Mouse (Mus musculus) erythroblast, adult 5-6 weeks (primary cell): ENCODE measurements around the gene 1700066M21Rik. TPM values are rescaled to one million over a fixed set of nuclear protein-coding genes. Genes with fewer than 3 reads are reported as not detected.

Source experiments
- ATAC-seq: replicated peaks from 2 replicates; pipeline ENCODE4 v1.8.0; 2016; ENCODE audit warnings: moderate number of reproducible peaks, mild to moderate bottlenecking, moderate TSS enrichment, inconsistent platforms; ENCODE audit not compliant: poor library complexity, low FRiP score, severe bottlenecking
- total RNA-seq, 2 experiments: library from RNA; stranded (forward) in 1 of 2; stranded (reverse) in 1 of 2; fragments of 150-400 nt in 1 of 2; fragments of 200-764, 138-1000 nt in 1 of 2; gene quantifications; 2 replicates each; pipeline versions ENCODE4 v1.2.3 to v1.2.4; 2015 to 2017; ENCODE audit warnings: low replicate concordance in 2 of 2

The 1700066M21Rik gene
- total RNA-seq (2015; ENCODE audit: low replicate concordance), result 0.96 and 5.2 TPM in 2 replicates
- total RNA-seq (2017; ENCODE audit: low replicate concordance), result 1.9 and 2.1 TPM in 2 replicates

GRCm38 (mm10) chr1:57377376-57378341 is at the start of gene 1700066M21Rik:
Gene 1700066M21Rik (plus strand): TSS chr1:57377620.
- ATAC-seq, result peak; percentile 99

DNA sequence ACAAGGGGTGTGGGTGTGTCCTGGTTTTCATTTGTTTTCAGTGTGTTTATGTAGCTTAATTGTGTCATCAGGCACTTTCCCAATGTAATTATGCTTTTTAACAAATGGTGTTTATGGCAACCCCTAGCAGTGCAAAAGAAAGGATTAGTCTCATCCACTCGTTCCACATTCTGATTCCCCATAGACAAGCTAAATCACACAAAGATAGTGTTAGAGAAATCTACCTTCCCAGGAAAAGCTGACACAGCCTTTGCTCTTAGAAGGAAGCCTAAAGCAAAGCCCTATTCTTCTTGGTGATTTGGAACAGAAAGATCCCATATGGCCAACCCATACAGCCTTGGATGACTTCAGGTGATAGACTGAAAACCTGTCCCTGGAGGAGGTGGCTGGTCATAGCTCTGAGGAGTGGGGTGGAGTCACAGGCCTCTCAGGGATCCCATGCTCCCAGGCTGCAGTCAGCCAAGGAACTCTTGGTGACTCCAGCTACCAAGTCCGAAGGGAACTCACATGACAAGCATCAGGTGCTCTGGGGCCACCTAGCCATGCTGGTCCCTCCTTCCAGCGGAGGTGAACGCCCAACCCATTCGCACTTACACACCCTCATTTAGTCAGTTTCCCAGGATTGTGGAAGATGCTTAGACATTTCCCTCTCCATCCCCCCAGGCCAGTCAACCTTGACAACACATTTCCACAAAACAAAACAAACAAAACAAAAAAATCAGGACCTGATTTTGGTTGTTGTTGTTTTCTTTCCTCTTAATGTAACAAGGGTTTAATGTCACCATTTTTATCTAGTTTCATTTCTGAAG is 47.9 kb upstream of the 1700066M21Rik start:
- ATAC-seq, result no peak

- ATAC-seq, result no peak
These were observed 47.2 kb upstream of the 1700066M21Rik start for GRCm38 (mm10) chr1:57330228-57330627.

- no peak for ATAC-seq
These were observed 45.4 kb upstream of the 1700066M21Rik start for GRCm38 (mm10) chr1:57332040-57332439.

DNA sequence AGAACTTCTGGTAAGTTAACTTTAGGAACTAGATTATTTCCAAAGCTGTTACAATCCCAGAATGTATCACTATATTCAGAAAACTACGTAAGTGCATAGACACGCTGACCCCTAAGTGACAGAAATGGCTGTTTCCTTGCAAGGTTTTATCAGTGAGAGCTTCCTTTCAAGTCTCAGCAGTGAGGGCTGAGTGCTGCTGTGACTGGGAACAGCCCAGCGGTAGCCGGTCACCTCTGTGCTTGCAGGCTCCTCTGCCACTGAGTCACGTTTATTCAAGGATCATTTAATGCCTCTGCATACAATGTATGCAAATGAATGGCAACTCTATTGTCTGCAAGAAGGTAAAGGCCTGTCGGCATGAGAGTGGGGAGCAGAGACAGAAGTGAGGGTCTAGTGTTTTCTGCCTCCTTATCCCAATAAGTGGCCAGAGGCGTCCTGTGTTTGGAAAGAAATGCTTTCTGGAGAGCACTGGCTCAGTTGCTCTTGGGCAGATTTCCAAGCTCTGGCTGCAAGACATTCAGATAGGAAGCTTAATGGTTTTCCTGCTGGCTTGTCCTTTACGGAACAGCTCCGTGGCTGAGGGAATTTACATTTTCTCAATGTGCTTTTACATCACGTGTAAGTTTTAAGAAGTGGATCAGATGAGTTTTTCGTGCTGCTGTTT is 43.7 kb upstream of the 1700066M21Rik start:
- no peak for ATAC-seq

DNA sequence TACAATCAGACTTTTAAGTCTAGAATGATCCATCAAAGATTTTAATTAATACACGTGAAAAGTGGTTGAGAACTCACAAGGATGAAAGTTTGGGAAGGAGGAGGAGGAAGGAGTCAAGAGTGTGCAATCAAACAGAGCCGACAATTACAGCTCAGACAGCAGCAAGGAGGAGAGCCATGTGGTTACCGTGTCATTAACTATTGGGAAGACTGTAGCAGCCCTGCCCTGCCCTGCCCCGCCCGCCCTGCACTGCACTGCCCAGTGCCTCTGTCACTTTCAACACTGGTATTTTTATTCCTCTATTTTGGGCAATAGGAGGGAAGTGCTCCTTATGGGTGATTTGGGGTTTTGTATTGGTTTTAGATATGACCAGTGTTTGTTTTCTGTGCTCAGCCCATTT is 42.2 kb upstream of the 1700066M21Rik start:
- ATAC-seq, result no peak

DNA sequence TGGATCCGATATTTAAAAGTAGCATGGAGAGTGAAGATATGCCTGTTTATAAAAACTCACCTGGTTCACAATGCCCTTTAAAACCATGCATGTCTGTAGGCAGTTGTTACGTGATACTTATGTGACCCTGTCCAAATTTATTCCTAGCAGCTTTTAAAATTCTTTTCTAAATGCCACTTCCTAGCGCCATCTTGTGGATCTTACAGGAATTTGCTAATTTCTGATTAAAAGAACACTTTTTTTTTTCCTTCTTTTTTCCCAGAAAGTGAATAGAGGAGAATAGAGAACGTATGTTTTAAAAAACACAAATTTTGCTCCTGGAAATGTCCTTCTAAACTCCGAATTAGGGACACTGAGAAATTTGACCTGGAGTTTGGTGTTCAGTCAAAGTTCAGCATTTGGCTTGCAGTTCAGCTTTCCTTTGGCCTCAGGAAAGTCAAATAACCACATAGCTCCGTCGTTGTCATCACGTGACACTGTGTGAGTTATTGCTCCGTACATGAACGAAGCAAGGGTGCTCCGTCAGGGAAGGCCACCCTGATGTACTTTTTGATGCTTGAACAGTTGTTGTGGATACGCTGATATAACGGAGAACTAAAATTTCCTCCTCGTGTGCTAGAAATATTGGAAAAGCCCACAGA is 38.1 kb upstream of the 1700066M21Rik start:
- no peak for ATAC-seq

DNA sequence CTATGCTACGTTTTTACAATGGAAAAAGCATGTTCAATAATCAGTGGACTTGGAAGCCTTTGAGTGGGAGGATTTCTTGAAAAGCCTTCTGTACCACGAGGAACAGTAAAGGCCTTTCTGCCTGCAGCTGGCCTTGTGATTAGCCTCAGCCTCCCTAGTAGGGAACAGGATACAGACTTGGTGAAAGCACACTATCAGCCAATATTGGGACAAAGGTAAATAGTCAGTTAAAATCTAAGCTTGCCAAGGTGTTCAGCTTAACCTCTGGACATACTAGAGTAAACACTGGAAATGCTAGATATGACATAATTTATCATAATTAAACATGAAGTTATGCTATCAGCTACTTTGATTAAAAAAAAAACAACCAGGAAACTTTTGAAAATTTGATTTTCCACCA is 36.2 kb upstream of the 1700066M21Rik start:
- ATAC-seq, result no peak

GRCm38 (mm10) chr1:57347487-57347886 is 29.9 kb upstream of the 1700066M21Rik start:
- no peak for ATAC-seq

DNA sequence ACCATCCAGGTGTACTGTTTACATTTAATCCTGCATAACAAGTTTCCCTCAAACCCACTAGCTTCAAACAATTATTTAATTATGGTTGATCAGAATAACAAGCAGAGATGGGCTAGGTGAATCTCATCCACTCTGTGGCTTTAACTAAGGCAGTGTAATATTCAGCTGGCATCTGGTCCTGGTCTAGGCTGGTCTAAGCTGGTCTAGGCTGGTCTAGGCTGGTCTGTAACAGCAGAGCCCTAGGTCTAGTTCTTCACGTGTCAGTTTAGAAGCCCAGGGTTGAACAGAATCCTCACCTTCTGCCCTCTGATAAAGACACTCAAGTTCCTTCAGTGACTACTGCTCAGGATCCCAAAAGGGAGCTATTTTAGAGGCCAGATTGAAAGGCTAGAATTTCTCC is 25.5 kb upstream of the 1700066M21Rik start:
- ATAC-seq, result no peak

GRCm38 (mm10) chr1:57358546-57358945 is 18.9 kb upstream of the 1700066M21Rik start:
- no peak for ATAC-seq

DNA sequence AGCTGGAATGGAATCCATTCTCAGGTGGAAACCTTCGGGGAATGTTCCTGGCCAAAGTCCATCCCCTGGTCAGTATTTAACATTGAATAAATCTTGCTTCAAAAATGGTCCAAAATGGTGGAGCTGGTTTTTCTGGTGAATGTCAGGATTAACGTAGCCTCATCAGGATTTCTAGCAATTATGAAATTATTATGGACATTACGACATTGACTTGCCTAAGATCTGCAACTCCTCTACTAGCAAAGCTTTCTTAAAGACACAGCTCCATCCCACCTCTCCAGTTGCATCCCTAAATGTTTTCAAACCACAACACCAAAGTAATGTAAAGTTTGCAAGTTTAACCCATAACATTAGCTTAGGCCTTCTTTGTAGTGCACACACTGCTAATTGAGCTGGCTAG is 10.0 kb upstream of the 1700066M21Rik start:
- ATAC-seq, result no peak

GRCm38 (mm10) chr1:57369111-57369510 is 8.3 kb upstream of the 1700066M21Rik start:
- ATAC-seq, result no peak

GRCm38 (mm10) chr1:57370451-57370850 is 7.0 kb upstream of the 1700066M21Rik start:
- no peak for ATAC-seq

GRCm38 (mm10) chr1:57375276-57375675 is 2.1 kb upstream of the 1700066M21Rik start:
- ATAC-seq, result no peak

DNA sequence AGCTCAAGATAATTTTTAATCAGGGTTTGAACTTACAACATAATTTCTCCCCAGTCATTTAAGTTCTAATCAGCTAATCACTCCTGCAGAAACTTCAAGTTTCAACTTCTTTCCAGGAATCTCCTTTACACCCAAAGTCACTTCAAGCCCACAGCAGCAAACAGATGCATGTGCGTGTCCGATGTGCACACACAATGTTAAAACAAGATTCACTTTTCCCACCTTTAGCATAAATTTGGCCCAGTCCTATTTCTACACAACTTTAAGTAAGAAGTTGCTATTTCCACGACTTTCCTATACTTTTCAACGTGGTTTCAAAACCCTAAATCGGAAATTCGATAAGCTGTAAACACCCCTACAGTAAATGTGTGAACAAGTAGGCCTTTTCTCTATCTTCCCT is 614 bp upstream of the 1700066M21Rik start:
- ATAC-seq, result no peak

DNA sequence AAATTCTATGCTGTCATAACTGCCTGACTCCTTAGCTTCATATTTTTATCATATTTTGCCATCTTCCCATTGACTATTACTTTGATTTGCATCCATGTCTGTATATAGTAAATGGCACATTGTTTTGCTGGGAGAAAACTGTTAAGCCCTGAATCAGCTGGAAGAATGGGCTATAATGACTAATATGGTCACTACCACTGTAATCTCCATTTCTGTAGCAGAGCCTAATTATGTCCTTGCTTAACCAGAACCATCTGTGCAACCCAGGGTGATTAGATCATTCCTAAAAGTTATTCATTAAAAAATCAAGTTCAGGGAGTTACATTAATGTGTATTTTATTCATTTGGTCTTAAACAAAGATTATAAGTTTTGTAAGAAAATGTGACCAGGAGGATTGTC is 9.1 kb downstream of the 1700066M21Rik start:
- no peak for ATAC-seq

GRCm38 (mm10) chr1:57387876-57388275 is 10.5 kb downstream of the 1700066M21Rik start:
- ATAC-seq, result no peak

DNA sequence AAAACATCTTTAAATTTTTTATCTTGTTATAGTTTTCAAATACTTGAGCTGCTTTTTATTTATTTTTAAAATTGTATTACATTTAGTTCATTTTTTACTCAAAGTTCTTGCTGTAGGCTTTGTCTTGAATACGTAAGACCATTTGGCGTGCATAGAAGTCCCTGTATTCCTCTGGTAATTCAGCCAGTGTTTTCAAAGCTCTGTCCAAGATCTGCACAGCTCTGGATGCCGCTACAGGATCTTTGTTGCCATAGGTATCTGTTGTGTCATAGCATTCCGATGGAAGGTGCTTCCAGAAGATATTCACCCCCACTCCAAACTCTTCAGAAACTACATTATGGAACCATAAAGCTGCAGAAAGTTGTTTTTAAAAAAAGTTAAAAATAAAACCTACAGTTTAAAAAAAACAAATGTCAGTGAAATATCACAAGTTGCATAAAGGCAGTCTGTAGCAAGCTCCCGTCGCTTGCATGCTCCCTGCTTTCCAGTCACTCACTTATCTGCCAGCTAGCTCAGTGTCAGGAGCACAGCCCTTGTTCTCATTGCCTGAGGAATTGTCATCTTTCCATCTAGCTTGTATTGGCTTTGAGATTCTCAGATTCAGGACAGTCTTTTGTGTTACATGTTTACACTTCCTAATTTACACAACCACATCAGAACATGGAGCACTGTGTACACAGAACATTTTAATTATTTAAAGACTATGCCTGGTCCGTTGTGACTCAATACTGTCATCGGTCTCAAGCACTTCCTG is 11.2 kb downstream of the 1700066M21Rik start:
- no peak for ATAC-seq
